Mouse (Mus musculus) adrenal gland, adult 2 months (tissue): ENCODE results near the gene Slc41a2. TPM values are rescaled to one million over a fixed set of nuclear protein-coding genes. Genes with fewer than 3 reads are reported as not detected.
A peak's percentile ranks its signal among the peaks of the same experiment; 100 is the strongest.
"Not testable (repeated sequence)": the region's sequence is repeated elsewhere in the genome, so short reads cannot be mapped to it uniquely, and the experiment has no call there.

Source experiments
- DNase-seq: peaks from one replicate; pipeline ENCODE4 v3.0.0; 2021
- long read RNA-seq: library from polyadenylated mRNA; stranded (forward); transcript quantifications from one replicate; pipeline ENCODE4 v2.0.0, GENCODE M21; 2021
- polyA plus RNA-seq: library from polyadenylated mRNA; depleted of rRNA; stranded (reverse); fragments of >200 nt; gene quantifications from 2 replicates; pipeline ENCODE4 v1.2.3, GENCODE M21; 2012; rRNA removed
- total RNA-seq, 2 experiments: library from RNA; stranded (reverse); gene quantifications; 2 replicates each; pipeline ENCODE4 v1.2.3; 2021

Slc41a2 gene
- 10 to 100 TPM in 1 of 2 experiments, 1 to 10 TPM in 1; 5.6 to 14.7 TPM for total RNA-seq
- polyA plus RNA-seq: 0.95 and 1.3 TPM in 2 replicates
- long read RNA-seq, full-length matches to known transcripts: 4 of 8 reads
- long read RNA-seq, partial matches to known transcripts: 3 of 8 reads
- long read RNA-seq, other reads (novel, unspliced or antisense): 1 of 8 reads

DNA sequence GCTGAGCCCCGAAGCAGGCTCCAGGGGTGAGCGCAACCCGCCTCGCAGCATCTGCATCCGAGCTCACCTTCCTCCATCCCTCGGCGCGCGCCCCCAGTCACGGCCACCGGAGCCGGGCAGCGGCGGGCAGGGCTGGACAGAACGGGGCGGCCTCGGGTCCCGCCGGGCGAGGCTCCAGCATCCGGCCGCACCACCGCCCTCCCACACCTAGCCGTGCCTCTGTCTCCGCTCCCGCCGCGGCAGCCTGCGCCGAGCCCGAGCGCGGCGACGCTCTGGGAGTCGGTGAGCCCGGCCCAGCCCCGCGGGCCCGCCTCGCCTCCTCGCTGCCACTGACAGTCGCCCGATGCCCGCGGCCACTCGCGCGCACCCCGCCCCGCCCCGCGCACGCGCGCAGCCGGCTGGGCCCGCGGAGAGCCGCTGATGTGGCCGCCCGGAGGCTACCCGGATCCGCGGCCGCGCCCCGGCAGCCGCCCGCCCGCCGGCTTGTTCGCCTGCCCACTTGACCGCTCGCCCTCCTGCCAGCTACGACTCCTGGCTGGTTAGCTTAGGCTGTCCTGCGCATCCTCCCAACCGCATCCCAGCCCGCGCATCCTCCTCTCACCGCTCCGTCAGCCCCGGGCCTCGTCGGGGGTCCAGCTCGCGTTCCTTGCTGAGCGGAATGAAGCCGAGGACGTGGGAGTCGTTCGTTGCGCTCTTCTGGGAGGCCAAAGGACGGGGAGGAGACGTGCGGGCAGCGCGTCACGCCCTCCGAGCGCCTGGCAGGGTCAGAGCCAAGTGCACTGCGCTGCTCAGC, at the start of gene Slc41a2:
Slc41a2 (minus strand) TSS at position 724 of the 793 bp plus-strand sequence.
- DNase-seq: peak; percentile 92

DNA sequence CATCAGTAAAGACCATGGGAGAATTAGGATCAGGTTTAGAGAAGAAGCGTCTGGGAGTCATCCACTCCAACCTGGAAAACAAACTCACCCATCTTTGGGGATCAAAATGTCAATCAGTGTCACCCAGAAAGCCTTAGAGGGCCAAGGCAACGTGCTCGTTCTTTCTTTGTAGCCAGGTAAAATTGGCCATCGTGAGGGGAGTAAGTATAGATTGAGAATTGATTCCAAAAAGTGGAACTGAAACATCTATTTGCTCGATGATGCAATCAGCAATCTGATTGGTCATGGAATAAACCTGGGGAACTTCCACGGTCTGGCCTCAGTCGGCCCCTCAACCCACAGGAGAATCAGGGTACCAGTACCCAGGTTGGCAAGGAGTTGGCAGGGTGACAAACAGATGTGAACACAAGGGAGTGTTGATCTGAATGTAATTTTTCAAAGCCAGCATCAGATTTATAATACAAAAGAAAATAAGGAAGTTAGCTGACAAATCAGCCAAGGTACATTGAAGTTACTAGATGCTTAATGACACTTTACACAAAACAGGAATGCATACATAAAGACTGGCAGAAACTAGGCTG, 47.7 kb upstream of the Slc41a2 start:
- DNase-seq: no peak

DNA sequence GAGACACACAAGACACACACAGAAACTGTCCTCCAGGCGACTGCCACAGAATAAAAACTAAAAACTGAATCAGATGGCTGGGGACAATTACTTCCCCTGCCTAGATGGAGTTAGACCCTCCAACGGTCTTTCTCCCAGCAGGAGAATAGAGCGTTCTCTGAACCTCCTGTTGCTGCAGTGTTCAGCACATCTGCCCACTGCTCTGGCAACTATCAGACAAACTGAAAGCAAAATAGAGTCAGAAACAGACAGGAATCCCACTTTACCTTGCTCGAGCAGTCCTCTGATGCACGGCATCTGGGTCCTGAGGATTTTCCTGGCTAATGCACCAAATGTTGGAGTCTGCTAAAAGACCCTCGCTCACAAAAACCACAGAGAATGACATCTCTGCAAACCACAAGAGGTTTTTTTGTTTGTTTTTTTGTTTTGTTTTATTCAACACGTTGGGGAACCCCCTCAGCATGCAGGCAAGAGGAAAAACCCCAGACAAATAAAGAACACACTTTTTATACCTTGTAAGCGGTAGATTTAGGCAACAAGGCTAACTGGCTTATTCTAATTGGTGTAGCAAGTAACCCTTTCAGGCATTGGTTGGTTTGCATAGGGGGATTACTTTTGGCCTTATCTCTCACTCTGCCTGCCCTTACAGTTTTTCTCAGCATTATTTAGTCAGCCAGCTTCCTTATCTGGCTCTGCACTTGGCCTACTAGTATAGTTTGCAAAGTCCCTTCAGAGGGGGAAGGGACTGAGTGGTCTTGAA, 47.0 kb upstream of the Slc41a2 start:
- DNase-seq: no peak

DNA sequence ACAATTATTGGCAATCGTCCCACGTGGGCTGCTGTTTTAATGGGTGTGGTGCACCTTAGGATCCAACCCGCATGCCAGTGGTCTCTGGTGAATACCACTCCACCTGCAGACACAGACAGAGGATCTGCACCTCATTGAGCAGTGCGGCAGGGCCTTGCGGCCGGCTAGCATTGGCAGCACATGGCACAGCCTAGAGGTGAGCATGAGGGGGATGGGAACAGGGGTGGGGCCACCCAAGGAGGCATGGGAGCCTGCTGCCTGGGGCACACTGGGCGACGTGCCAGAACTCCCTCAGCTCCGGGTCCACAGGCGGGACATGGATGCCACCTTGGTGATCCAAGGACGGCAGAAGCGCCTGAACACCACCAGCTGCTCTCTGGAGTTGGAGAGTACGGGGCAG, 46.2 kb upstream of the Slc41a2 start:
- no peak for DNase-seq

DNA sequence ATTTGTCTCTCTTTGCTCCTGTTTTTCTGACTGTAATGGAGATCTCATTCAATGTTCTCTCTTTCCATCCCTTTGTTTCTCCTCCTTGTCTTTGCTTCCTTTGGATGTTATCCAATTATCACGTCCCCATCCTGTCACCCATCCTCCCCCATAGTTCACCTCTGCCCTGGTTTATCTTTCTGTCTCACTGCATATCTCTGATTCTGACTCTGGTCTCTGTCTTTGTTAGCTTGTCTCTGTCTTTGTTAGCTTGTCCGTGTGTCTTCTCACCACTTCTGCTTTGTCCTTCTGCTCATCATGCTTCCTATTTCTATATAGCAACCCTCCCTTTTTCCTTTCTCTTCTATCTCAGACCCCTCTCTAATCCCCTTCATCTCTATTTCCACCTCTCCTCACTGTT, 45.3 kb upstream of the Slc41a2 start:
- no peak for DNase-seq

DNA sequence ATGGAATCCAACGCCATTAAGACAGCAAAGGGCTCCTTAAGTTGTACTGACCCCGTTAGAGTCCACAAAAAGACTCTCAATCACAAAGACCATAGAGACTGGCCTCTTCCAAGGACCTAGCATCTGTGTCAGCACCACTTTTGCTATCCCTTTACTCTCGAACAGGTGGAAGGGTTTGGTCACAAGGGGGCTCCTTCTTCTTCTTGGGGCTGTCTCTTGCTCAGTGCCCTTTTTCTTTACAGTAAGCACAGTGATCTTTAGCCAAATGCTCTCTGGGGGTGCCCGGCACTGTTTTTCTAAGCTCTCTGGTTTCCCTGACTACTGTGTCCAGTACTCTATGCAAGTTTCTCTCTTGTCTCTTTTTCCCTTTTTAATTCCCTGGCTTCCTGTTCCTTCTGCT, 44.8 kb upstream of the Slc41a2 start:
- DNase-seq: no peak

DNA sequence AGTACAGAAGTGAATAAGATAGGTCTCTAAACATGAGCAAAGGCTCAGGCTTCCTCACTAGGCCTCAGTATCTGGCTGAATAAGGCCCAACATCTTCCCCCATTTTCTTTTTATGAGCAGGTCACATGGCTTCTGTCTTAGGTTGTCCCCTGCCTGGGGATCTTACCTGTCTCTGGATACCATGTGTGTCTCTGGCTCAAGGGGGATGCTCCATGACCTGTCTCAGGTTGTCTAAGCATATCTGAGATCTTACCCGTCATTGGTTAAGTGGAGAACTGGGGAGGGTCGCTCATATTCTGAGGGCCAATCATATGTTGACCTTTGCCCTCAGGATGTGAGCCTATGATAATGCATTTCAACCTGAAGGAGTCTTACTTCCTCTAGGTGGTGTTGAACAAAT, 42.8 kb upstream of the Slc41a2 start:
- no peak for DNase-seq

DNA sequence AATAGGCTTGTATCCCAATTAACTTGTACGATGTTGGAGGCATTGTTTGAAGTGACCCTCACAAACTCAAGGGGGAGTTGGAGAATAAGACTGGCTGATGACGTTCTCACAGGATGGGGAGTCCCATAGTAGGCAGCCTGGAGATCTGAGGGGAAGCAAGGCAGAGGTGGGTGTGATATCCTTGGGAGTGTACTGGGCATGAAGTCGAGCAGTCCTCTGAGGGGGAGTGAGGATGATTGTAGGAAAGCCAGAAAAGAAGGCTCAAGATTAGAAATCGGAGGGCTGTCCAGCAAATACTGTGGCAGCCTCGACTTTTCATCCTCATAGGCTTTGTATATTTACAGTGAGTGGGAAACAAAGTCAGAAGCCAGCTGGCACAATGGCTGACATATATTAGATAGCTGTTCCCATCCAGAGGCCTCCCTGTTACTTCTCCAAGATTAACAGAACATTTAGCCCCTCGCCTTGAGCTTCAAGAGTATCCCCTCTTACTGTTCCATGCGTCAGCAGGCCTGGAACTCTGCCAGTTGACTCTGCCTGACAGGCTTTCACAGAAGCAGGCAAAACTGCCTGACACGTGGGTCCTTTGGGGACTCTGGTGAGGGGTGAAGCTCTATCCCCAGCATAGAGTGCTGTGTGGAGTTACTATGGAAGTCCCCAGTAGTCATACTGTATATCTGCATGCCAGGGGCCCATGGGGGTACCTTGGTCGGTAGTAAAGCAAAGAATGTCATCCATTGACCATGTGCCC, 40.6 kb upstream of the Slc41a2 start:
- DNase-seq: peak; percentile 59

DNA sequence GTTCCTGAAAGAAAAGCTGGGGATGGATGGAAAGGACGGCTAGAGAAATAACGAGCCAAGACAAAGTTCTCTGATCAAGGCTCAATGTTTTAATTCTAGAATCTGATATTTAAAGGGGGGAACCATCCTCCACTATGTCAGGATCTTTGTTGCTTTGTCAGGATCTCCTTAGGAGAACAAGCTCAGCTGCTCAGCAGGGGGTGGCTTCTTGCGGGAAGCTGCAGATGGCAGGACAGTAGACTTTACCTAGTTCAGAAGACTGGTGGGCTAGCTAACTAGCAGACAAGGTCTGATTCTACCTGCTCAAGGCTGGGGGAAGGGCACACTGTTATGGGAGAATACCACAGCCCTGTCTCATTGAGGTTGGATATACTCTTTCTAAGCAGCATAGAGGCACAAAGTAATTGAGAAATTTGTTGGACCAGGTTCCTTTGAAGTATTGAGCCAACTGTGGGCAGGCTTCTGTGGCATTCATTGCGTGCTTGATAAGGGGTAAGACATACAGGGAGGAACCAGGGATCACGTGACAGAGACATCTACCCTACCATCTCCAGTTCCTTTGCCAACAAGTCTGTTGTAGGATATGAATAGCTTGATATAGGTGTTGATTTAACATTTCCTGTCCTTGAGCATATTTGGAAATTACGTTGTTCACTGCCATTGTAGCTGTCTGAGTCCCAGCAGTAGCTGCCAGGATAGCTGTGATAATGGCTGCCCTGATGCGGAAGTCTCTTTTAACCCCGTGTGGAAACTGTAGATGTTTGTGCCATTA, 39.4 kb upstream of the Slc41a2 start:
- no peak for DNase-seq

DNA sequence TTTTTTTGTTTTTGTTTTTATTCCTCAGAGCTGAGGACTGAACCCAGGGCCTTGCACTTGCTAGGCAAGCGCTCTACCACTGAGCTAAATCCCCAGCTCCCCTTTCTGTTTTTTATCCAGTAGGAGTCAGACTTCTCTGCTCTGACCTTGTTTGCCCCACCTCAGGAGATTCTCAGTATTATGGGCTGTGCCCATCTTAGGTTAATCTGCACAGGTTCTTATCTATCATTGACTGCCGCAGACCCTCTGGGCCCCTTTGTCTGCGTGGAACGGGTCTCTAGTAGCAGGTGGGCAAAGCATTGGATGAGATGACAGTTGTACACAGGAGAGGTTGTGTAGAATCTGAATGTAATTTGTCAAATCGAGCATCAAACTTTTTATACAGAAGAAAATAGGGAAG, 37.8 kb upstream of the Slc41a2 start:
- not testable (repeated sequence) for DNase-seq

DNA sequence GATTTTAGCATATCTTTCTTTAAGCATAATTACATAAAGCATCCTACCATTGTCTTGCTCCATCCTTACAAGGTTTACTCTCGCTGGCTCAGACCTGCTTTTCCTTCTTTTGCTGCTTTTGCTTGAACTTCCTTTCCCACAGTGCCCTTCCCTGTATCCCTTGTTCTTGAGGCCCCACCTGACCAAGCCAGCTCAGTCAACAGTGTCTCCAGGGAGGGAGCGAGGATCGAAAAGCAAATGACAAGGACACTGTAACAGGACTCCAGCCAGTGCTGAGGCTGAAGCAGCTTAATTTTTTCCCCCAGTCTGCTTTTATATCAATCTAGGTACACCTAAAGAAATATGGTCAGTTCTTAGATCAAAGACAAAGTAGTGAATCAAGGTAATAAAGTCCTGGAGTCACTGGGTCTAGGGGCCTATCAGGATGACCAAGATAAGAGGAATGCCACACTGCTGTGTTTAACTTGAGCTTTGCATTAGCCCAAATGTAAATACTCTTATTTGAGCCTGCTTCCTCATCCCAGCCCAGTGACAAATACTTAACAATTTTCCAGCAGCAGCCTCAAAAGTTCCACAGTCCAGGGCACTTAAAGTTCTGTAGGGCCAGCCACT, 36.5 kb upstream of the Slc41a2 start:
- no peak for DNase-seq

DNA sequence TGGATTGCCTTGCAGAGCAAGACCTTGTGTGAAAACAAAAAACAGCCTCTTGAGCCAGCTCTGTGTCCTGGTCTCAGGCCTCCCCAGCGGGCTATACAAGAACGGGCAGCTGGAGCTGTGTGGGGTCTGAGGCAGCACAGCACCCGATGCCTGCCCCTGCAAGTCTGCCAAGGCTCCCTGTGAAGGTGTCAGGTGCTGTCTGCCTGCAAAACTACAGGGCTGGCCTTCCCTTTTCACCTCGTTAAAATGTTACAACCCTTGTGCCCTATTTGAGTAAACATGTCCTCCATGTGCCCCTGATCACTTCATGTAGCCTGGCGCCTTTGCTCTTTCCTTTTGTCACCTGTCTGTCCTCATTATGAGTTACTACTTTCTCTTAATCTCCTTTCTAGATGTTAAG, 31.2 kb upstream of the Slc41a2 start:
- DNase-seq: no peak

DNA sequence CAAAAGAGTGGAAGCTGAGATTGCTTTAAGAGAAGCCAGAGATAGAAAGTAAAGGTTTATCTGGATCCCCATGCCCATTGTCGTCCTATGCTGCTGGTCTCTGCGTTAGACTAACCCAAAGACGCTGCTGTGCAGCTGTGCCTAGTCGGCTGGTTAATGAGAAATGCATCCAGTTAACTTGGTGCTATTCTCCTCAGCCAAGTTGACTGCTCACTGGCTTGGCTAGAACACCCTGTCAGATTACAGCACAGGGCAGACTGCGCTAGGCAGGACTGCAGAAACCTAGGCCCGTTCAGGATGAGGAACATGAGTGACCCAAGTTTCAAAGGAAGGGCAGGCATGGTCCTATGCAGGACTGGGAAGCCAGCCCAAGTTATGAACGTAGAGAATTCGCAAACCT, 25.8 kb upstream of the Slc41a2 start:
- no peak for DNase-seq

DNA sequence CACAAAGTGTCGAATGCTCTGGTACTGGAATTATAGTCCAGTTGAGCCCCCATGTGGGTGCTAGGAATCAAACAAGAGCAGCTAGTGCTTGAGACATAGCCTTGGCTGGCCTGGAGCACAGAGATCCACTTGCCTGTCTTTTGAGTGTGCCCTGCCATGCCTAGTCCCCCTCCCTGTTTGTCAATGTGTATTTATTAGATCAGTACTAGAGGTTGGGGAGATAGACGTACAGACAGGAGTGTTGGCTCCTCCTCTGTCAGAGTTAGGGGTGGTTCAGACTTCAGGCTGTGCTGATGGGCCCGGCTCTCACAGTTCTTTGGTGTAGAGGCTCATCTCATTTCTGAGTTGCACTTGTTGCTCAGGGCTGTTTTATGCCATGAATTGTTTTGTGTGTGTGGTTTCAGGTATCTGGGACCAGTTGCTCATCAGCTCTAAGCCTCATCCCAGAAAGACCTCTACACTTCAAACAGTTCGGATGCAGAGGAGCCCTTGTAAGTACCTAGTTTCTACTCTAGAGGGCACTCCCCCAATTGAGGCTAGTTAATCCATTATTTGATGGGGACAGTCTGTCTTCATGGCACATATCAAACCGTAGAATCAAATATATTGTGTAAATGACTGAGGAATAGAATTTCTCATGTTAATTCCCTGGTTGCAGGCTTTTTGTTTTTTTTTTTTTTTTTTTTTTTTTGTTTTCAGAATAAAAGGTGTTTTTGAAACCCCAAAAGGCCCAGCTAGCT, 24.1 kb upstream of the Slc41a2 start:
- DNase-seq: no peak

DNA sequence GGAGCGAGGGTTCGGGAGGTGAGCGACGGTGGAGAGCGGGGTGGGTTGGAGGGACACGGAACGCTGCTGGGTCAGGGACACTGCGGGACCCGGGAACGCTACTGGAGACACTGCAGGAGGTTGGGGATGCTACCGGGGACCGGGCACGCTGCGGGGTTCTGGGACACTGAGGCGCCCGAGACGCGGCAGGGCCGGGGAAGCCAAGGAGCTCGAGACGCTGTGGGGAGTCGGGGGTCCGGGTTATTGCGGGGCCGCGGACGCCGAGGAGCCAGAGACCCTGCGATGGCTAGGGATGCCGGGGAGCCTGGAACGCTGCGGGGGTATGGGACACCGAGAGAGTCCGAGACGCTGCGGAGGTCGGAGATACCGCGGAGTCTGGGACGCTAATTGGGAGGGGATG, 22.7 kb upstream of the Slc41a2 start:
- DNase-seq: no peak

DNA sequence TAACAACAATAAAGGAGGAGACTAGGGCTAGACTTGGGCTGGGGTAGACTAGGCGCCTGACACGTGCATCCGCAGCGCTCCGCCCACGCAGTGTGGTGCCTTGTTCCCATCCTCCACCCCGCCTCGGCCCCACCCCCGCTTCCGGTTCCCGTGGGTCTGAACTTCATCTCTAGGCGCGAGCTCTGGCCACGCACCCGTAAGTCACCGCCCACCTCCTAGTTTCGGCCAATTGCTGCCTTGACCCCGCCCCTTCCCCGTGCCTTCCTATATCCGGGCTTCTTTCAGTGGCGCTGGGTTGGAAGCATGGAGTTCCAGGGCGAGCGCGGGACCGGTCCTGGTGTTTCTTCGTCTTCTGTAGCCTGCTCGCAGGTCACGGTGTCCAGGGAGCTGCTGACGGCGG, 22.3 kb upstream of the Slc41a2 start, which contains the start of gene D10Wsu102e:
D10Wsu102e (plus strand) TSS at position 266 of the 400 bp plus-strand sequence.
- peak; percentile 98 for DNase-seq

DNA sequence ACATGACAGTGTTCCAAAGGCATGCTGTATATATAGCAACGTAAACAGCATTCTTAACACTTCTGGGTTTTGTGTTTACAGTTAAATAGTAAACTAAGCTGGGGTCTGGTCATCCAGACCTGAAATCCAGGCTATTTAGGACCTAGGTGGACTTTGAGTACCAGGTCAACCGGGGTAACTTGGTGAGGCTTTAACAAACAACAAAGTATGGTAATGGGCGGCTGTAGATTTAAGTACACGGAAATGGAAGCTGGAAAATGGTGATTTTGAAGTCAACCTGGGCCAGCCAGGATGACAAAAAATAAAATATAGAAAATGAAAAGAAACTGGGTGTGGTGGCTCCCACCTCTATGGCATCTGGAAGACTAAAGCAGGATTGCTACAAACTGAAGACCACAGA, 21.8 kb upstream of the Slc41a2 start:
- DNase-seq: no peak

DNA sequence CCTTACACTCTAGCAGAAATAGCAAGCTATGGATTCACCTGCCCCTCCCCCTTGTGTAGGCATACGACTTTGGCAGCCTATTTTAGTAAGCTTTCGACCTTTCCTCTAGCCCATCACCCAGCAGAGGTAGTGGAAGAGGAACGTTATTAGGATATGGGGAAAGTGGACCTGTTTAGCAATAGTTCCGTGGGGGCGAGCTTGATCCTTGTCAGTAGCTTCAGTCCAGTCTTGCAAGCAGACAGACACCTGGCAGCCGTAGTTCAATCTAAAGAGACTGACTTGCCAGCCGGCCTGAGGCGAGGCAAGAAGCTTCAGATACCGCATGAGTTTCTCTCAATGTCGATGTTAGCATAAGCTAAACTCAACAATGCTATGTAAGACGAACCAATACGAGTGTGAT, 18.7 kb upstream of the Slc41a2 start:
- DNase-seq: no peak

DNA sequence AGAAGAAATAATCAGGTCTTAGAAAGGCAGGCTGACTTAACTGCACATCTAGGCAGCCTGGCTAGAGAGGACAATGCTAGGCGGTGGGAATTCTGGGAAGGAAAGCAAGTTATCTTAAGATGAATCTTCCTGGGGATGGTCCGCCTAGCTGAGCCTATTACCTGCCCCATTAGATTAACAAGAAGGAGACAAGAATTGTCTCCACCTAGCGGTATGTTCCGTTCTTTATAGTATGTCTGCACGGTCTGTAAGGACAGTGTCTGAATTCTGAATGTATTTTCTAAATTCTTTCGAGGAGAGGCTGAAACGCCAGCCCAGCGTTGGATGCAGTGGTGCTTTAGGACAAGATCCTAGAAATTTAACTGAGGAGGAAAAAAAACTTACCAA, 16.6 kb upstream of the Slc41a2 start:
- DNase-seq: no peak
